Mouse (Mus musculus) C2C12 (cell line): ENCODE results near the gene Sys1. TPM values are rescaled to one million over a fixed set of nuclear protein-coding genes. Genes with fewer than 3 reads are reported as not detected.

Experiments used
- H3K27me3 ChIP-seq: one replicate; pipeline ENCODE4 v1.6.1; 2011; ENCODE audit not compliant: control insufficient read depth, insufficient read depth, insufficient read length
- H3K36me3 ChIP-seq: one replicate; pipeline ENCODE4 v1.6.1; 2011; ENCODE audit not compliant: control insufficient read depth, insufficient read depth
- H3K4me3 ChIP-seq: one replicate; pipeline ENCODE4 v1.5.1; 2011; ENCODE audit warnings: mild to moderate bottlenecking, control low read depth; ENCODE audit not compliant: poor library complexity, insufficient read depth, severe bottlenecking
- H3K79me2 ChIP-seq: one replicate; pipeline ENCODE4 v1.6.1; 2011; ENCODE audit not compliant: control insufficient read depth, insufficient read depth
- H3K79me3 ChIP-seq: one replicate; pipeline ENCODE4 v1.6.1; 2011; ENCODE audit warnings: low read depth, control low read depth
- H3ac ChIP-seq: one replicate; pipeline ENCODE3; 2011; ENCODE audit warnings: low read depth; ENCODE audit not compliant: control insufficient read depth, insufficient read length
- CEBPB ChIP-seq: IDR thresholded peaks from one replicate; pipeline ENCODE4 v1.6.1; 2011; ENCODE audit warnings: low read depth, mild to moderate bottlenecking, control low read depth, moderate library complexity
- CTCF ChIP-seq: IDR thresholded peaks from one replicate; pipeline ENCODE4 v1.5.1; 2011; ENCODE audit not compliant: control insufficient read depth, insufficient read depth, insufficient read length
- FOSL1 ChIP-seq: IDR thresholded peaks from one replicate; pipeline ENCODE4 v1.8.0; 2011; ENCODE audit warnings: mild to moderate bottlenecking, low read length; ENCODE audit not compliant: poor library complexity, insufficient read depth, severe bottlenecking
- MAX ChIP-seq: IDR thresholded peaks from one replicate; pipeline ENCODE4 v1.6.1; 2011; ENCODE audit warnings: mild to moderate bottlenecking, control low read depth
- MYOD1 ChIP-seq: IDR thresholded peaks from one replicate; pipeline ENCODE4 v1.6.1; 2011; ENCODE audit warnings: low read depth; ENCODE audit not compliant: control insufficient read depth, insufficient read length
- MYOG ChIP-seq: IDR thresholded peaks from one replicate; pipeline ENCODE4 v1.6.1; 2011; ENCODE audit not compliant: control insufficient read depth, insufficient read length; ENCODE audit errors: extremely low read depth
- USF1 ChIP-seq: IDR thresholded peaks from one replicate; pipeline ENCODE4 v1.6.1; 2011; ENCODE audit warnings: low read depth, mild to moderate bottlenecking, control low read depth, moderate library complexity
- polyA plus RNA-seq: library from polyadenylated mRNA; unstranded; fragments of >200 nt; fragmentation: generic; extraction: Trizol; gene quantifications from one replicate; pipeline ENCODE4 v1.2.1, GENCODE M21; 2012; ENCODE audit warnings: missing spikeins

The Sys1 gene
- polyA plus RNA-seq, 1 experiment, result 49.6 TPM

GRCm38 (mm10) chr2:164445399-164446085, 11.2 kb upstream of the Sys1 start:
- Histone ChIP-seq H3K36me3 (peaks cover 1% of the 10 kb centered on the region), H3K79me2 (peaks cover 25% of the 10 kb centered on the region)
- no peak for TF ChIP-seq CTCF
- no peak for TF ChIP-seq USF1
- no peak for TF ChIP-seq CEBPB
- no peak for TF ChIP-seq MYOD1
- no peak for TF ChIP-seq MAX

DNA sequence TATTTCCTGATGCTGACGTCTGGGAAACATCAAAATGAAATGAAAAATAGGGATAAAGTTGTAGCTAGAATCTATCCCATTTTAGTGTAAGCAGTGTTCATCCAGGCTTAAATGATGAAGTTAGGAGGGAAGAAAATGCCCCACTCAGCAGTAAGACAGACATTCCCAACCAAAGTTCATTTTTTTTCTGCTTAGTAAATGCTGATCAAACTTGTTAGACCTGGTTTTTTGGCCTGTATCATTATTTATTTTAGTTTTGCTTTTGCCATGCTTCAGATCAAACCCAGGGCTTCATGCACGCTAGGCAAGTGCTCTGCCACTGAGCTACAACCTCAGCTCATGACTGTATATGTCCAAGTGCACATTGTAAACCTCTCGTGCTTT, 10.7 kb upstream of the Sys1 start:
- Histone ChIP-seq H3K79me2 (peaks cover 20% of the 10 kb centered on the region), H3K4me3 (no peak overlapping the region), H3K79me3 (peaks cover 16% of the 10 kb centered on the region), H3ac (no peak overlapping the region), H3K27me3 (no peaks in the 10 kb centered on the region), H3K36me3 (no peaks in the 10 kb centered on the region)
- TF ChIP-seq MYOD1, result no peak
- TF ChIP-seq MYOG, result no peak
- TF ChIP-seq MAX, result no peak
- no peak for TF ChIP-seq USF1
- TF ChIP-seq FOSL1, result no peak
- TF ChIP-seq CEBPB, result no peak
- no peak for TF ChIP-seq CTCF

More at GRCm38 (mm10) chr2:164445399-164446085, 11.2 kb upstream of the Sys1 start:
- no peak overlapping the region for H3K4me3 ChIP-seq
- no peaks in the 10 kb centered on the region for H3K27me3 ChIP-seq
- peaks cover 21% of the 10 kb centered on the region for H3K79me3 ChIP-seq
- no peak overlapping the region for H3ac ChIP-seq

- Histone ChIP-seq H3K79me3 (no peaks in the 10 kb centered on the region), H3K79me2 (no peaks in the 10 kb centered on the region), H3K4me3 (no peak overlapping the region), H3ac (no peak overlapping the region), H3K27me3 (no peaks in the 10 kb centered on the region), H3K36me3 (no peaks in the 10 kb centered on the region)
- TF ChIP-seq MYOD1 (no peak), USF1 (no peak), MAX (no peak), FOSL1 (no peak), CTCF (no peak), MYOG (no peak), CEBPB (no peak)
These were observed 8.6 kb upstream of the Sys1 start for GRCm38 (mm10) chr2:164448140-164448539.

DNA sequence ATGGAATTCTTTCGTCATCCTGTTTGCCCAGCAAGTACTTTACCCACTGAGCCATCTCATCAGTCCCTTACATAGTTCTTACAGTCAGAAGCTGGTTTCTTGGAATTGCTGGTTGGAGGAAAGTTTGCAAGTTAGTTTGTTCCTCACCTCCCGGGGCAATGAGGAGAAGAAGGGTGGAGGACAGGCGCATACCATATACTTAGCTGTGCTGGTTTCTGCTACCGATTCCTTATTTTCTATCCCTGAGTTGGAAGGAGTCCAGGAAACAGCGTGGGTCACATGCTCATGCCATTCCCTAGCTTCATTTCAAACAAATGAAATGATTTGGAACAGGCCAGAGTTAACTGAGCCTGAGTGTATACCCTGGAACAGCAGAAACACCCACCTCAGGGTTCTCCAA, 7.8 kb upstream of the Sys1 start:
- TF ChIP-seq FOSL1, result no peak
- no peak for TF ChIP-seq MYOD1
- no peak for TF ChIP-seq MYOG
- no peak for TF ChIP-seq USF1
- no peak for TF ChIP-seq MAX
- no peak for TF ChIP-seq CTCF
- TF ChIP-seq CEBPB, result no peak
- no peaks in the 10 kb centered on the region for H3K27me3 ChIP-seq
- no peak overlapping the region for H3ac ChIP-seq
- no peak overlapping the region for H3K4me3 ChIP-seq
- no peaks in the 10 kb centered on the region for H3K79me2 ChIP-seq
- no peaks in the 10 kb centered on the region for H3K36me3 ChIP-seq
- no peaks in the 10 kb centered on the region for H3K79me3 ChIP-seq

GRCm38 (mm10) chr2:164449341-164450042, 7.3 kb upstream of the Sys1 start:
- no peak overlapping the region for H3ac ChIP-seq

More at GRCm38 (mm10) chr2:164449341-164450042, 7.3 kb upstream of the Sys1 start:
- H3K79me2 ChIP-seq, result no peaks in the 10 kb centered on the region
- no peaks in the 10 kb centered on the region for H3K36me3 ChIP-seq
- no peak overlapping the region for H3K4me3 ChIP-seq
- no peaks in the 10 kb centered on the region for H3K27me3 ChIP-seq
- TF ChIP-seq CTCF (no peak), MYOG (no peak), CEBPB (no peak), MAX (no peak), MYOD1 (no peak), USF1 (no peak), FOSL1 (no peak)
- no peaks in the 10 kb centered on the region for H3K79me3 ChIP-seq
